Mouse (Mus musculus) WW6 (cell line): ENCODE results near the gene Lct.
"Not testable (repeated sequence)": the region's sequence is repeated elsewhere in the genome, so short reads cannot be mapped to it uniquely, and the experiment has no call there.

Source experiments
- DNase-seq: peaks from one replicate; pipeline ENCODE4 v3.0.0-alpha.2; 2013; ENCODE audit warnings: low read depth, low spot score

Gene Lct

DNA sequence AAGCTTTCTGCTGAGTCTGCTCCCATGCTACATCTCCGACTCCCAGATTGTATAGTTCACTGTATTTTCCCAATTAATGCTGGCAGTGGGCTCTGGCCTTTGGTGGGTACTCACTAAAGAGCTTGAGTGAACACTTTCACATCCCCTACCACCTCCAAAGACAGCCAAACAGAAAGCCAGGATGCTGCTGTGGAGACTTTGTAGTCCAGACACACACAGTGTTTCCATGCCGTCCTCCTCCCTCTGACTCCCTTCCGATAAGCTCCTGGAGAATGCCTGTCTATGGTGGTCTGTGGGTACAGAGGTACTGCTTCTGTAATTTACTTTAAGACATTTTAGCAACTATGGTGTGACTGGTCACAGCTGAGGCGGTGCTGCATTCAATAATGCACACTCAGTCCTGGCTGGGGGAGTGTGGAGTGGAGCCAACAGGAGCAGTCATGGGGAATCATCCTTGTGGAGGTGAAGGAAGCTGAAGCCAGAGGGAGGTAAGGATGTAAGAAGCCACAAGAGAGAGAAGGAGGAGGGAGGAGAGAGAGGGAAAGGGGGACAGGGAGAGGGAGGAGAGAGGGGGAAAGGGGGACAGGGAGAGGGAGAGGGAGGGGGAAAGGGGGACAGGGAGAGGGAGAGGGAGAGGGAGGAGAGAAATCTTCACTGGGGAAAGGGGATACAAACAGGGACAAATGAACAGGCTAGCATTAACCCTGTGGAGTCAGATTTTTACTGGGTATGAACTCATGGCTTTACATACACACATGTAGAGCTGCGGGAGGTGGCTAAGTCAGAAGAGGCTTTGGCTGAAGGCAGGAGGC is 32.2 kb downstream of the Lct start:
- DNase-seq: no peak

DNA sequence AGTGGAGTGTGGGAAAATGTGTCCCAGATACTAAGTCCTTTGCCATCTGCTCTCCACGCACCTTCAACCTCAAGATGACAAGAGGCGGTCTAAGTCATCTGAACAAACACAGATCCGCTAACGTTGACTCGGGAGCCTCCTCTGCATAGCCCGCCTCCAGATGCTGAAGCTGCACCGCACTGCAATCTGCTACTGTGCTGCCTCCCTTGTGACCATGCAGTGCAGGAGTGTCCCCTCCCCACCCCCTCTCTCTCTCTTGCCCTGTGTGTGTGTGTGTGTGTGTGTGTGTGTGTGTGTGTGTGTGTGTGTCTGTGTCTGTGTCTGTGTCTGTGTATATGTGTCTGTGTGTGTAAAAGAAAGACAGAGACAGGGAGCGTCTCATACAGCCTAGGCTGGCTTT is 32.8 kb downstream of the Lct start:
- DNase-seq: no peak

DNA sequence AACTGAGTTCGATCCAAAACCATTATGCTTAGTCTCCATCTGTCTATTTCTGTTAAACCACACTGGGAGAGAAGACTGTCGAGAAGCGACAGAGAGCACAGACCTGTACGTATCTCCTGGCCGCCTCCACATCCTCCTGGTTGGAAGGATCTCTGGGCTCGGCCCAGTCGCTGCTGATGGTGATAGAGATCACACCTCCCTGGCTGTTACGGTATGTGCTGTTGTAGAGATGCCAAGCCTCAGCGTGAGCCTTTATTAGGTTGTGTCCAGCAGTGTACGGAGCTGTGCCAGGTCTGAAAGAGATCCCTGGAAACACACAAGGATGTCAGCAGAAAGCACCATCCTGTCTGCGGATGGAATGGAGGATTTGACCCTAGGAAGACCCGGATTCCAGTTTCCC is 34.6 kb downstream of the Lct start:
- no peak for DNase-seq

DNA sequence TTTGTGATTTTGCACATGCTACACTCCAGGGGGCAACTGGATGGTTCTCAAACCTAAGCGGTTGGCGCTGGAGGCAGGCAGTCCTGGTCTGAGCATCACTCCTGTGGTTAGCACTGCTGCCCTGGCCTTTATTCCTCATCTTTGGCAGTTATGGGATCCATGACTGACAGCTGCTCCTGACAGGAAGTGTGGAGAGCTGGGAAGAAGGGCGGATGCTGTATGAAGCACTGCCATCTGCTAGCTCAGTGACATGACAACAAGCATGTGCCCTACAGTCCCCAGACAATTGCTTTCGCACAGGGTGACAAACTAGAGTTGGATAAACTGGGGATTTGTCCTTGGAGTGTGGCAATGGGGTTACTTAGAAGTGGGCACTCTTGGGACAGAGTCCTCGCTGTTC is 37.8 kb downstream of the Lct start:
- no peak for DNase-seq

DNA sequence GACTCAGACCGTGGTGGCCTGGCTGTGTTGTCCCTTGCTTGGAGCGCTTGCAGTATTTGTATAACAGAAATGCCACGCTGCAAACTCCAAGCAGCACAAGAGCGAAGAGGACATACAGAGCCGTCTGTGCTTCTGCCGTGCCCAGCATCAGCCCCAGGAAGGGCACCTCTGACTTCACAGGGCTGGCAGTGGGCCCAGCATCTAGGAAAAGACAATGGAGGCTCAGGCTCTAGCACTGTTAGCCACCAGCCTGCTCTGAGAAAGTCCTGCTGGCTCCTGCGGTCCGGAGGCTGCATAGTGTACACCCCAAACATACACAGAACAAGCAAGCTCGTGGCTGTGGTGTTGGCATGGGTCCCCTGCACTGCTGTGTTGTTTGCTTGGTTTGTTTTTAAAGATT is 43.0 kb downstream of the Lct start:
- DNase-seq: no peak

DNA sequence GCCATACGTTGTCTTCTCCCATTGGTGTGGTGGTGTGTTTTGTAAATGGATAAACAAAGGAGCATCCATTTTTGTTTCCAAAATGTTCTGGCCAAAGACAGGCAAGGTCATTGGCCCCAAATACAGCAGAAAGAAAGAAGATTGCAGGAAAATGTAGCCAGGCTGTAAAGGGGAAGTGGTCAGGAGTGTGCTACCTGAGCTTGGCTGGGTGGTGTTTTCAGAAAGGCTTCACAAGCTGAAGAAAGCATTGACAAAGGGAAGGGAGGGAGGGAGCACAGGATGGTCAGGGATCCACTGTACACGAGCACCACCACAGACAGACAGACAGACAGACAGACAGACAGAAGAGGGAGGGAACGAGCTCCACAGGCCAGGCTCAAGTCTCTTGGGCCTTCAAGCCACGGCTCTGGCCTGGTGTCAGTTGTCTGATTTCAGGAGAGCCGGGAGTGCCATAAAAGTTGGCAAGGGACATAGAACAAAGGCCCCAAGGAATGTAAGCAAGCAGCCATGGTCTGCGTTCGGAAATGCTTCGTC is 43.9 kb downstream of the Lct start:
- no peak for DNase-seq

DNA sequence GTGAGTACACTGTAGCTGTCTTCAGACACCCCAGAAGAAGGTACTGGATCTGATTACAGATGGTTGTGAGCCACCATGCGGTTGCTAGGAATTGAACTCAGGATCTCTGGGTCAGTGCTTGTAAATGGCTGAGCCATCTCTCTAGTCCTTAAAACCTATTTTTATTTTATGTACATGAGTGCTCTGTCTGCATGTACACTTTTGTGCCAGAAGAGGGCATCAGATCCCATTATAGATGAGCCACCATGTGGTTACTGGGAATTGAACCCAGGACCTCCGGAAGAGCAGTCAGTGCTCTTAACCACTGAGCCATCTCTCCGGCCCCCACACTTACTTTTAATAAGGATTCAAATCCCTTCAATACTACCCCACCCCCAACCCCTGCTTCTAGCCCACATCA is 45.2 kb downstream of the Lct start:
- no peak for DNase-seq

DNA sequence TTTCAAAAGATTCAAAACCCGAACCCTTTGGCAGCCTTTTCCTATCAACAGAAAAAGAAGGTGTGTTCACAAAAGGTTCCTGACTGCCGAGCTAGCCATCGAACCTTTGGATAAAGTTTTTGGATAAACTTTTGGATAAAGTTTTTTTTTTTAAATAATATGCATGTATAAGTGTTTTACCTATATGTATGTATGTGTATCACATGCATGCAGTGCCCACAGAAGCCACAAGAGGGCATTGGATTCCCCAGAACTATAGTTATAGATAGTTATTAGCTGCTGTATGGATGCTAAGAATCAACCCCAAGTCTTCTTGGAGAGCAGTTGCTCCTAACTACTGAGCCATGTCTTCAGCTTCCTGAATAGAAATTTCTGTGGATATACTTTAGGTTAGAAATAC is 46.4 kb downstream of the Lct start:
- no peak for DNase-seq

DNA sequence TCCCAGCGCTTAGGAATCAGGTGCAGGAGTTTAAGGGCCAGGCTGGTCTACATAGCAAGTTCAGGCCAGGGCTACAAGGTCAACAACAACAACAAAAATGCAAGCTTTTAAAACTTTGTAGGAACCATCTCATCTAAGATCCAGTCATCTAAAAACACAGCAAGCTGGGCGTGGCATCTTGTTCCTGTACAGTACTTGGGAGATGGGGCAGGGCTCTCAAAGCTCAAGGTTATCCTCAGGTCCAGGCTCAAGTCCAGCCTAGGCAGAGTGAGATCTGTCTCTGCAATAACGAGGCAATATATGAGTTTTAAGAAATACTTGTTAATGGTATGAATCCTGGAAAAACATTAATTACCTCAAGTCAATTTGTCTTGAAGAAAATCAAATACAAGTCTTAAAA is 49.6 kb downstream of the Lct start:
- DNase-seq: no peak

DNA sequence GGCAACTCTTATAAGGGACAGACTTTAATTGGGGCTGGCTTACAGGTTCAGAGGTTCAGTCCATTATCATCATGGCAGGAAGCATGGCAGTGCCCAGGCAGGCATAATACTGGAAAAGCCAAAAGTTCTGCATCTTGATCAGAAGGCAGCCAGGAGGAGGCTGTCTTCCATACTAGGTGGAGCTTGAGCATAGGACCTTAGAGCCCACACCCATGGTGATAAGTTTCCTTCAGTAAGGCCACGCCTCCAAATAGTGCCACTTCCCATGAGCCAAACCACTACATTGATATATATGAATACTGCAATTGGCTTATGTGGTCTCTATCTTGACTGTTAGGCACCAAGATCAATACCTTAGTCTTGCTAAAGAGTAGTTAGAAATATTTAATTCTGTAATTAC is 52.2 kb downstream of the Lct start:
- no peak for DNase-seq

DNA sequence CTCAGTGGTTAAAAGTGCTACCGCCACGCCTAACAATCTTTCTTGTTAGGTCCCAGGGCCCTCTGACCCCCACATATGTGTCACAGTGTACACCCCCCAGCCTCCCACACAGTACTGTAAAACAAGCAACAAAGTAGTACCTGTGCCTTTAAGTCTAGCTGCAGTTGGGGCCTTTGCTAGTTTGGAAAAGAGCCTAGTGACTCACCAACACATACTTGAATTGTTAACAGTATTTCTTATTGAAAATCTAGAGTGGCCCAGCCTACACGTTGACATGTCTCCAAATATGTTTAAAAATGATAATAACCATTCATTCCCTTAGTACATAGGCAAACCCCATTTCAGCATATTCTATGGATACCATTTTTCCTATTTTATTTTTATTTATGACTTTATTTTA is 57.4 kb downstream of the Lct start:
- DNase-seq: no peak

DNA sequence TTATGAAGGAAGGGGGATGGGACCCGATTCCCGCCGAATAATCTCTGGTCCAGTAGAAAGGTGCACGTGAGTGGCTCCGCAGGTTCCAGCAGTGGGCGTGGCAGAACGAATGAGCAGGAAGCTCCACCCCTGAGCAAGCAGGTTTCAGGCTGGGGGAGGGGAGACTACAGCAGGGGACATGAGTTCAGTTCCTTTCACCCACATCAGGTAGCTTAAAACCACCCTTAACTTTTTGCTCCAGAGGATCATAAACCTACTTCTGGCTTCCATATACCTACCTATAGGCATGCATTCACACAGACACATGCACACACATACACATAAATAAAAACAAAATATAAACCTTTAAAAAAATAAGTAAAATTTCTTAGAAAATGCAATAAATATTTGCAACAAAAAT is 61.1 kb downstream of the Lct start:
- not testable (repeated sequence) for DNase-seq

DNA sequence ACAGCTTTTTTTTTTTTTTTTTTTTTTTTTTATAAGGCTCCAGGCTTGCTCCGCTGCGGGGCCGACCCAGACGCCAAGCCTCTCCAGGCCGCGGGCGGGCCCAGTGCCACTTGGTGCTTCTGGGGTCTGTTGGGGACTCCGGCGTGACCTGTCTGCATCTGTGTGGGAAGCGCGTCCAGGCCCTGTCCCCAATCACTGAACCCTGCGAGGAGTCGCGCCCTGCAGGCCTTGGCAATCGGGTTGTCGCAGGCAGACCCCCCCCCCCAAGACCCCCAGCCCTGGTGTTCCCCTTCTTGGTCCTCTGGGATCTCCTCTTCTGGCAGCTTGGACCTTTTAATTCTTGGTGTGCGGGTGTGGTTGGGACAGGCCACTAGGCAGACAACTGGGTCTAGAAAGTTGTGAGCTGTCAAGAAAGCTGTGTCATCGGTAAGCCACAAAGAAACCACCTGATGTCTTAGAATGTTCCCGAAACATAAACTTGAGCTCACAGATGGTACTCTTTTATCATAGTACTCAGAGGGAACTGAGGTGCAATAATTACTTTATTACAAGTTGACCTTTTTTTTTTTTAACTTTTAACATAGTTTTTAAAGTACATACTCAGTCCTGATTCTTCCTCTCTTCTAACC is 83.3 kb downstream of the Lct start:
- DNase-seq: no peak

DNA sequence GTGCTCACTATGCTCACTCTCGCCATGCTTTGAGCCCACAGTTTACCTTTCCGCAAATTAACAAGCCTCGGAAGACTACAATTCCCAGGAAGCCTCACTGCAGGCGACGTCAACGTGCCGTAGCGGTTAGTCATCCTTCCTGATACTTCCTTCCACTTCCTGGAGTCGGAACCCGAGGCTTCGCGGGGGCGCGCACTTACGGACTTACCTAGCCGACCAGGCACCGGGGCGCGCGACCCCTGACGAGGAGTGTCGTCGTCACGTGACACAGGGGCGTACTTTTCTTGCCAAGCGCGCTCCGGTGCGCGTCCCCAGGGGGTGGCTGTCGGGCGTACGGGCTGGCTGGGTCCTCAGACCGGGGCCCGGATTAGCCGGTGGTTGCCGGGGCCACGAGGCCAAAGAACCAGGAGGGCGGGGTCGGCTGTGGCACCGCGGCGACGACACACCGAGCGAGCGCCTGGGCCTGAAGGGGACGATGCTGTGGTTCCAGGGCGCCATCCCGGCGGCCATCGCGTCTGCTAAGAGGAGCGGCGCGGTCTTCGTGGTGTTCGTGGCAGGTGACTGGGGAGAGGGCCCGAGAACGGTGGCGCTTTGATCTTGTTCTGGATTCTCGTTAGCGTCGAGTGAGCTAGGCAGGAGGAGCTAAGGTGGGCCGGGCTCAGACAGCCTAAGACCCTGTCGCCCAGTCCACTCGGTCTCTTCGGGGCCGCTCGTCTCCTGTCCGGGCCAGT is 84.0 kb downstream of the Lct start:
- peak; percentile 99 for DNase-seq

DNA sequence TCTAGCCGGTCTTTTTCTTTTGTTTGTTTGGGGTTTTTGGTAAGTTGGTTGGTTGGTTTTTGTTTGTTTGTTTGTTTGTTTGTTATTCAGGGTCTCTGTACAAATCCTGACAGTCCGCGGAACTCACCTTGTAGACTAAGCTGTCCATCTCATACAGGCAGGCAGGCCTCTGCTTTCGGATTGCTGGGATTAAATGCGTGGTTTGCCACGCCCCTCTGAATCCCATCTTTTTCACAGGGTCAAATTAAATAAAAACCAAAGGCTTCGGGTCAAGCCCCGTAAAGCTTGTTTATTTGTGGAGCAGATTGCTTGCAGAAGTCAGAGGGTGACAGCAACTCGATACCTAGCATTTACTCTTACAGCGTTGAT is 84.5 kb downstream of the Lct start, which contains the start of gene Ubxn4:
Ubxn4 (plus strand) TSS at position 338 of the 369 bp plus-strand sequence.
- DNase-seq: no peak

DNA sequence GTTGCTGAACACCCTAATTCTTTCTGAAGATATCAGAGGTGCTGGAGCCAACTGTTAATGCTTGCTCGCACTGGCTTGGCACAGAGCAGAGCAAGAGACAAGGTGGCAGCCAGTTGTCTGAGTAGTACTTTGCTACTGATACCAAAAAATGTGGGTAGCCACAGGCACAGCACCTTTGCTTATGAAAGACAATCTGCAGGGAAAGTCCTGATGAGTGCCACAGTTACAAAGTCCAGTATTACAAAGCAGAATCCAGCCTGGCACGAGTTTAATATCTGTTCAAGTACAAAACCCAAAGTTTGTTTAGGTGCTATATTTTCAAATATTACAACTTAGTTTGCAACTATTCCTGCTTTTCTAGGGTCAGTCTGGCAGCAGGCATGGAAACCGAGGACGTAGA is 92.9 kb downstream of the Lct start:
- DNase-seq: no peak
